ENCODE assay signal across 8 mouse cellular contexts in the genomic region with DNA sequence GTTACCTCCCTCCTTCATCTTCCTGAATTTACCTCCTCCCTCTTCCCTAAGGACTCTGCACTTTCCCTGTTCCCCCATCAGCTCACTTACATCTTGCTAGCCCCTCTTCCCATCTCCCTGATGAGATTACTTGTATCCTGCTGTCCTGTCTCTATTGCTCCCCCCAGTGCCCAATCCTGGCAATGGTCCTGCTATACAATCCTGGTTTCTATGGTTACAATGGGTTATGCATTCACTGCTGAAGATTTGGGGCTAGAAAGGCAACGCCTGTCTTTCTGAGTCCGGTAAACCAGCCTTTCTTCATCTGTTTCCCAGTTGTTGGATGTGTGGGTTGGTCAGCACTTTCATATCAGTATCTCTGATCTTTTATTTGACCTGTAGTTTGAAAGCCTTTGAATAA. TPM values are rescaled to one million over a fixed set of nuclear protein-coding genes. Genes with fewer than 3 reads are reported as not detected.
DNase-seq lines count a peak whose midpoint lies in the region; ATAC-seq and TF ChIP-seq lines count a peak whose summit lies in the region.

No protein-coding gene starts in this region.

- no peak overlapping the region for H3K27ac ChIP-seq in hindbrain, embryonic 13.5 days
- H3K27ac ChIP-seq in thymus, adult 2 months (ENCODE audit: control insufficient read depth, insufficient read depth, low read length): no peak overlapping the region

- DNase-seq in cerebellum, adult 8-10 months: peak; percentile 8
- DNase-seq in B cell, adult 2 months: peak; percentile 7 to 21
- DNase-seq in mesoderm, embryonic 11.5 days (ENCODE audit: low read depth, low spot score): peak; percentile 82
- DNase-seq in thymus, adult 2 months: peak; percentile 52
- DNase-seq in urinary bladder, postnatal 36 days (ENCODE audit: low spot score in 2 of 2): no peak

- peaks cover 11% of the 10 kb centered on the region for H3K4me1 ChIP-seq in hindbrain, embryonic 13.5 days (replicated peaks)
- H3K4me1 ChIP-seq in thymus, adult 2 months (replicated peaks; ENCODE audit: control insufficient read depth, insufficient read depth, low read length): no peaks in the 10 kb centered on the region

- no peak overlapping the region for H3K4me2 ChIP-seq in hindbrain, embryonic 13.5 days

- WGBS in hindbrain, embryonic 13.5 days: 4% methylated on average over 2 of the region's 2 CpGs
- WGBS in thymus, adult 2 months: 12% methylated on average over 2 of the region's 2 CpGs

- no peak for TF ChIP-seq POLR2A in thymus, adult 2 months (IDR thresholded peaks at IDR 0.05; ENCODE audit: control insufficient read depth, extremely low read depth, insufficient read depth, low read length, poor library complexity)

- H3K27me3 ChIP-seq in hindbrain, embryonic 13.5 days: no peaks in the 10 kb centered on the region; the same call in 1 of the 2 replicates
- no peaks in the 10 kb centered on the region for H3K27me3 ChIP-seq in thymus, adult 2 months (ENCODE audit: control insufficient read depth, insufficient read depth, low read length)

- no peak overlapping the region for H3K9ac ChIP-seq in hindbrain, embryonic 13.5 days

- no peak for ATAC-seq in cerebellum, adult (ENCODE audit: insufficient number of reproducible peaks, low FRiP score, low TSS enrichment)
- peak; percentile 77 for ATAC-seq in common myeloid progenitor, adult 5-6 weeks (replicated peaks; ENCODE audit: low read depth, poor library complexity, severe bottlenecking)
- ATAC-seq in hindbrain, embryonic 13.5 days (ENCODE audit: low FRiP score): peak; percentile 63; the same call in 1 of the 2 replicates

- H3K4me3 ChIP-seq in hindbrain, embryonic 13.5 days: no peak overlapping the region
- no peak overlapping the region for H3K4me3 ChIP-seq in thymus, adult 2 months (ENCODE audit: control insufficient read depth, insufficient read depth, low read length)

- no peaks in the 10 kb centered on the region for H3K36me3 ChIP-seq in hindbrain, embryonic 13.5 days
- H3K36me3 ChIP-seq in thymus, adult 2 months (ENCODE audit: control insufficient read depth, insufficient read depth, low read length): no peaks in the 10 kb centered on the region

- no peak for TF ChIP-seq CTCF in thymus, adult 2 months (IDR thresholded peaks at IDR 0.05; ENCODE audit: borderline replicate concordance, control insufficient read depth, extremely low read depth, insufficient read depth, low read length, poor library complexity)

- no peaks in the 10 kb centered on the region for H3K9me3 ChIP-seq in hindbrain, embryonic 13.5 days

RNA-seq across cellular contexts. Expression of gene Lect2, which starts 6.1 kb away (rescaled TPM):
- total RNA-seq in common myeloid progenitor, adult 5-6 weeks (2017): not detected in 2 replicates
- not detected in 2 replicates for polyA plus RNA-seq in hindbrain, embryonic 13.5 days (2015; fragmentation: Nextera tagmentation; extraction: Ambion mirVana)
- polyA plus RNA-seq in thymus, adult 2 months (2012; rRNA removed): 0.33 TPM in 1 of 2 replicates, not detected in the other

RNA-seq across cellular contexts. Expression of gene Fbxl21, which starts 32.1 kb away (rescaled TPM):
- total RNA-seq in common myeloid progenitor, adult 5-6 weeks (2017): not detected in 2 replicates
- 2.8 and 3.5 TPM in 2 replicates for polyA plus RNA-seq in hindbrain, embryonic 13.5 days (2015; fragmentation: Nextera tagmentation; extraction: Ambion mirVana)
- 0.40 and 0.71 TPM in 2 replicates for polyA plus RNA-seq in thymus, adult 2 months (2012; rRNA removed)

RNA-seq across cellular contexts. Expression of gene Tgfbi, which starts 54.9 kb away (rescaled TPM):
- total RNA-seq in common myeloid progenitor, adult 5-6 weeks (2017): 5.5 and 7.2 TPM in 2 replicates
- 11.3 and 14.6 TPM in 2 replicates for polyA plus RNA-seq in hindbrain, embryonic 13.5 days (2015; fragmentation: Nextera tagmentation; extraction: Ambion mirVana)
- polyA plus RNA-seq in thymus, adult 2 months (2012; rRNA removed): 32.1 and 33.8 TPM in 2 replicates

Comparison
In these comparisons a context has a peak if more than half of its experiments do, and no peak if none do; other contexts are left out.
1. DNase-seq: peak in cerebellum, adult 8-10 months (single experiment), B cell, adult 2 months (2 of 2), mesoderm, embryonic 11.5 days (single experiment) and thymus, adult 2 months (single experiment); none in urinary bladder, postnatal 36 days (0 of 2).